Mouse (Mus musculus) sigmoid colon, adult 10 weeks (tissue): ENCODE data around the gene Runx3. TPM values are rescaled to one million over a fixed set of nuclear protein-coding genes. Genes with fewer than 3 reads are reported as not detected.

ENCODE experiments used
- polyA plus RNA-seq: library from polyadenylated mRNA; stranded (reverse); fragments of 350-450 nt; fragmentation: Illumina TruSeq; extraction: RNeasy Lipid Tissue Mini Kit (QIAGEN cat#74804); gene quantifications from one replicate; pipeline ENCODE4 v1.2.3, GENCODE M21; 2014; ENCODE audit warnings: low read depth, low replicate concordance

Gene Runx3
- polyA plus RNA-seq, result 0.82 TPM

DNA sequence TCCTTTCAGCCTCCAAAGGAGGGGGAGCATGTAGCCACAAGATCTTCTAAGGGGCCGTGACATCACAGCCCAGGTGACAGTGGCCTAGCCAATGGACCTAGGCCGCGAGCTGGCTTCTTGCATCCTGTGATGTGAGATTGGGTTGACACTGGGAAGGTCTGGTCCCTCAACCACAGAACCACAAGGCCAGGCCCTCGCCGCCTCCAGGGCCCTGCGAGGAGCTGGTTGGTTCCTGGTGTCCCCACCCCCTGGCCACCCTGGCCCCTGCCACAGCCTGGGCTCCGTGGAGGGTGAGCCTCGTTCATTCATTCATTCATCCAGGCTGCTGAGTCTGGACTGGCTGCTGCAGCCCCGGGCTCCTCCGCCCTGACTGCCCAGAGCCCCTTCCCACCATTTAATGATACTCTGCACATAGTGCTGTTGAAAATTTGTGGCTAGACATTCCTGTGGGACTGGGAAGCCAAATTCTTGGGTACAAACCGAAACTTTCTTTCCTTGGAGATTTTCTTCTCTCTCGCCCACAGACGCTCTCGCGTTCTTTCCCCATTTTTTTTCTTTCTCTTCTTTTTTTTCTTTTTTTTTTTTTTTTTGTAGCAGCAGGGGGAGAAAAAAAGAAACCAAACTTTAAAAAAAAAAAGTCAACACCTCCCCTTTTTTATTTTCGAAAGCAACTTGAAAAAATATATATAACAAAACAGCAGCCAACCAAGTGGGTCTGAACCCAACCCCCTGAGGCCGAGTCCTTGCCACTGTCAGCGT lies at the start of gene Runx3:
TSS of gene Runx3 (plus strand) at position 311 of the 759 bp plus-strand sequence.

Other genes starting within 250 kb of the Runx3 start
- 39.0 TPM for gene Tmem50a, start 205.6 kb upstream of the Runx3 start, polyA plus RNA-seq
- 1,449 TPM for gene Rsrp1, start 197.1 kb upstream of the Runx3 start, polyA plus RNA-seq
- gene Syf2, start 189.8 kb upstream of the Runx3 start, polyA plus RNA-seq, result 60.2 TPM
- 152 TPM for gene Clic4, start 152.2 kb downstream of the Runx3 start, polyA plus RNA-seq
- 307 TPM for gene Srrm1, start 232.7 kb downstream of the Runx3 start, polyA plus RNA-seq